Mouse (Mus musculus): Measurements from ENCODE around the gene Ffar2.
A peak's percentile ranks its signal among the peaks of the same experiment; 100 is the strongest.

DNA sequence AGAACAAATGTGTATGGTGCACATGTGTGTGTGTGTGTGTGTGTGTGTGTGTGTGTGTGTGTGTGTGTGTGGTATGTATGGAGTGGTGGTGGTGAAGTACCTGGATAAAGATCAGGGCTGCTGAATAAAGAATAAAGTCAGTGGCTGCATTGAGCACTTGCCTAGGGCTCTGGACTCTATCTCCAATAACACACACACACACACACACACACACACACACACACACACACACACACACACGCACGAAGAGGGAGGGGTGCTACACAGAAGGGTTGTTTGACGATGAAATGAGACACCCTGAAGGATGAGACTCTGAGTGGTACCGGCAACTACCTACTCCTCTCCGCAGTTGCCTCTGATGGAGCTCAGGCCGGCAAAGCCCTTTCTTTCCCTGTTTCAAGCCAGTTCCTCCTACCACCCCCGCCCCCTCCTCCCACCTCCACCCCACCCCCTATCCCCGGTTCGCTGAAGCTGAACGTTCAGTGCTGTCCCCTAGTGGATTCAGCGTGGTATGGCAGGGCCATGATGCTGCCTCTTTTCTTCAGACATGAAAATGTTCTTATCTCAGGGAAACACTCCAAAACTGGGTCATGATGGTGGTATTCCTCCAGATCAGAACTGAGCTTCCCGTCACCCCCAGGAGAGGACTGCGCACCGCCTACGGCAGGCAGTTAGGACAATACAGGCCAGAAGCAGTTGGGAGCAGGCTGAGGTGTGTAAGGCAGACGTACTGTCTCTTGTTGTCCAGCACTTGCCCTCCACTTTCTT lies 36.2 kb upstream of the Ffar2 start:
- TF ChIP-seq CTCF (IDR thresholded peaks at IDR 0.05; ENCODE audit: low read depth): peak; percentile 83
- TF ChIP-seq EP300 (IDR thresholded peaks at IDR 0.05; ENCODE audit: low read depth): no peak
